Mouse (Mus musculus) gastrocnemius, adult 18-20 months (tissue): ENCODE results near the gene Lrrc63. TPM values are rescaled to one million over a fixed set of nuclear protein-coding genes. Genes with fewer than 3 reads are reported as not detected.
"Not testable (repeated sequence)": the region's sequence is repeated elsewhere in the genome, so short reads cannot be mapped to it uniquely, and the experiment has no call there.

Source experiments
- DNase-seq: peaks from one replicate; pipeline ENCODE4 v3.0.0; 2021; ENCODE audit warnings: low spot score
- long read RNA-seq, 2 experiments: library from polyadenylated mRNA; stranded (forward); transcript quantifications; one replicate each; pipeline ENCODE4 v2.0.0; 2021
- total RNA-seq, 2 experiments: library from RNA; stranded (reverse); gene quantifications; 2 replicates each; pipeline ENCODE4 v1.2.3; 2021

The Lrrc63 gene
- not detected for total RNA-seq
- long read RNA-seq, experiment 1, result 0 reads
- long read RNA-seq, experiment 2, result 0 reads

- DNase-seq, result peak; percentile 20
Measured at GRCm38 (mm10) chr14:75130501-75131318, at the start of gene Lrrc63, which contains the start of gene Lcp1. Lrrc63 (minus strand) TSS chr14:75130881. Lcp1 (plus strand) TSS chr14:75131101.

GRCm38 (mm10) chr14:75179255-75179963 is 48.7 kb upstream of the Lrrc63 start:
- no peak for DNase-seq

DNA sequence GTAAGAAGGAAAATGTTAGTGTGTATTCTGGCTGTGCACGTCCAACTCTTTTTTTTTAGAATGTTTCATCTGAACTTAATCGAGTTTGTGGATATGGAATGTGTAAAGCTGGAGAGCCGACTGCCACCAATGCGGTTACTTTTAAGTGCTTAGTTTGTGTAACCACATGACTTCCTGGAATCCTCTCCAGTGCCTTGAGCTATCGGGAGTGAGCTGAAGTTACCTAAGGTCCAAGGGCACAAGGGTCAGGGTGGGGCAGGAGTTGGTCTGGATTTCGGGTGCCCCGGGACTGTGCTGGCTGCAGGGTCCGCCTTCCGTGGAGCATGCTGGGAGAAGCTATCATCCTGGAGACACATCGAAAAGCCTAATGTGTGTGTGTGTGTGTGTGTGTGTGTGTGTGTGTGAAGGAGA is 48.1 kb upstream of the Lrrc63 start:
- no peak for DNase-seq

DNA sequence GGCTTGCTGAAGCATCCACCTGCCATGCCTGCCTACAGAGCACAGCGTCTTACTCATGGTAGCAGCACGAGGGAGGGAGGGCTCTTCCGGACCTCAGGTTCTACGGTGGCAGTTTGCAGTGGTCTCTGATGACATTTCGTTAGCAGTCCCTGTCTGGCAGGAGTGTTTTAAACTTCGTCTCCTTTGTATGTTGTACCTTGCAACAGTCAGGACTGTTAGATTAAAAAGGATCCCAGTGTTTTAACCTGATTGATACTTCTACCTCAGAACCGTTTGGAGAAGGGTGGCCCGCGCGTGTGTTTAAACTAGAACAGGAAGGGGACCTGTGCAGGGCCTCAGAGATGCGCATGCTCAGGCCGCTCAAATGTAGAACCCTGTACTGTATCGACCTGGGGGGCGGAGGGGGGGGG is 47.7 kb upstream of the Lrrc63 start:
- DNase-seq, result no peak

DNA sequence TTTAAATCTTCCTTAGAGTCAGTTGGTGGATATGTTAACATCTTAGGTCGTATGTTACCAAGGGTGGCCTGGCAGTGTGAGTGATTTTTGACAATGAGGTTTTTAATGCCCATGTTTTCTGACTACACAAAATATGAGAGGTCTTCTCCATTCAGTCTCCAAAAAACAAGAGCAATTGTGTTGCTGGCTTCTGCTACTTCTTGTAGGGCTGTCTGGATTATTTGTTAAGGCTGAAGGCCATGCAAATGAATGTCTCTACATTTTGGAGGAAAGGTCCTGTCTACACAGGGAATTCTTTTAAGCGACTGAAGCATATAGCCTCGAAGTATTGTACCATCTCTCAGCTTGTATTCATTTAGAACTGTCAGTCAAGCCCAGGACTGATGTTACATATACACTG is 46.7 kb upstream of the Lrrc63 start:
- DNase-seq, result no peak

GRCm38 (mm10) chr14:75176425-75177045 is 45.9 kb upstream of the Lrrc63 start:
- no peak for DNase-seq

- DNase-seq, result no peak
Measured at GRCm38 (mm10) chr14:75175781-75176180, 45.1 kb upstream of the Lrrc63 start.

- no peak for DNase-seq
Measured at GRCm38 (mm10) chr14:75174731-75175555, 44.3 kb upstream of the Lrrc63 start.

DNA sequence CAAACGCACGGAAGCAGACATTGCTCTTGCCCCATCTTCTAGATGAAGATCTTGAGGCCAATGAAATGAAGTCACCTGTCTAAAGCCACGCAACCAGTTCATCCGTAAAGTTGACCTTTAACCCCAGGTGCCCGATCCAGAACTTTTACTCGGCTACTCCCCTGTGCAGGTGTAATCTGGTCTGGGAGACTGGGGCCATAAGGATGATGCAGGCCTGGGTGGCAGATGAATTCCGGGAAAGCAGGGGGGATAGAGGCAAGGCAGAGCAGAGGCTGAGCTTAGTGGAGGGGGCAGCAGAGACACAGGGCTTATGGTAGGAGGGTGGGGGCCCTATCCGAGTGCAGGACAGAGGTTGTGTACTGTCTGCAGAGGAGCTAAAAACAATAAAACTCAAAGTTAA is 43.6 kb upstream of the Lrrc63 start:
- no peak for DNase-seq

DNA sequence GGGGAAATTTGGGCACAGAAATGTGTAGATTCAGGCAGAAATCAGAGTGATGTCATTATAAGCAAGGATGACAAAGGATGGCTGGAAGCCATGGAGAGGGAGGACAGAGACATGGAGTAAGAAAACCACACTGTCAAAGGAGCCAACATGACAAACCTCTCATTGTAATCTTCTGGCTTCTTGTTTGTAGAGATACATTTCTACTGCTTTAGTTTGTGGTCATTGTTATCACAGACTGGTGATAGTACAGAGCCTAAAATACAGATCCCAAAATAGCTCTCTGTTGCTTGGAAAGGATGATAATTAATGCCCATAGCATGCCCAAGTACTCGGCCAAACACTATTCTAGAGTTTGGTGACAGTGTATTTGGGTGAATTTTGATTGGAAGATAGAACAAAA is 39.9 kb upstream of the Lrrc63 start:
- DNase-seq, result no peak

DNA sequence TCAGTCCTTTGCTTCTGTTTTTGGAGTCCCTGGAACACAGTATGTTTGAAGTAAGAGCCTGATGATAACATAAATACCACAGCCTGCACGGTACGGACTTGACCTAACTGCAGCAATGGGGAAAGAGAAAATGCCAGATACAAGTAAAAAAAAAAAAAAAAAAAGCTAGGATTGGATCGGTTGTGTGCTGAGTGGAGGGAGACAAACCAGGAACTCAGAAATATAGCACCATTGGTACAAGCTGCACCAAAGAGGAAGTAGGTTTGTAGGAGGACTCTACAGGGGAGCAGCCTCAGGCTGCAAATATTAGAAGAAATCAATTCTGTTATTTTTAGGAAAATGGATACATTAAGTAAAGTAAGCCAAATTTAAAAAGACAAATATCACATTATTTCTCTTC is 37.8 kb upstream of the Lrrc63 start:
- no peak for DNase-seq

- DNase-seq, result no peak
Measured at GRCm38 (mm10) chr14:75165574-75166131, 35.0 kb upstream of the Lrrc63 start.

- no peak for DNase-seq
Measured at GRCm38 (mm10) chr14:75164345-75164744, 33.7 kb upstream of the Lrrc63 start.

GRCm38 (mm10) chr14:75163866-75164265 is 33.2 kb upstream of the Lrrc63 start:
- DNase-seq, result no peak

DNA sequence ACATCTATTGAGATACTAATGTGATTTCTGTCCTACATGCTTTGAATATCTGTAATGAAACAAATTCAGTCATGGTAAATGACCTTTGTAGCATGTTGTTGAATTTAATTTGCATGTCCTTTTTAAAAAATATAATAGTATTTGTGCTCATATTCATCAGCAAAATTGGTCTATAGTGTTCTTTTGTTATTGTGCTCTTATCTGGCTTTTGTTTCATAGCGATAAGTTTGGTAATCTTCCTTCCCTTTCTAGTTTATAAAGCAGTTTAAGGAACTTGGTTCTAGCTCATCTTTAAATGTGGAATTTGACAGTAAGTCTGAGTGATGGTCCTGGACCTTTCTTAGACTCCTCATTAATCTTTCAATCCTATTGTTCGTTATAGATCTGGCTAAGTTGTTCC is 28.7 kb upstream of the Lrrc63 start:
- no peak for DNase-seq

GRCm38 (mm10) chr14:75154481-75154880 is 23.8 kb upstream of the Lrrc63 start:
- DNase-seq, result no peak

GRCm38 (mm10) chr14:75151146-75151545 is 20.5 kb upstream of the Lrrc63 start:
- DNase-seq, result no peak

DNA sequence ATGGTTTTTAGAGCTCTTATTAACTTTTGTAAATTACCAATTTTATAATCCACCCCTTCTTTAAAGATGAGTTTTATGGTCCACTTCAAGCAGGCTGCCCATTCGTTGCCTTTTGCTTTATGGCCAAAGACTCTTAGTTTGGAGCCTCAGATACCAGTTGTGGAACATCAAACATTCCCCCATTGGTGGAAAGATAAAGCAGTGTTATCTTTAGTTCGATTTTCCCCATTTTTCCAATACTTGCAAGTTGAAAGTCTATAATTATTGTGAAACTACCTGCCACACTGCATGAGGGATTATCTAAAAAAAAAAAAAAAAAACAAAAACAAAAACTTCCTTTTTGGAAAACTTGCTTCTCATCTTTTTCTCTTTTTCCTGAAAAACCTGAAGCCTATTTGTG is 20.0 kb upstream of the Lrrc63 start:
- DNase-seq, result no peak

GRCm38 (mm10) chr14:75148229-75148628 is 17.5 kb upstream of the Lrrc63 start:
- DNase-seq, result no peak

GRCm38 (mm10) chr14:75147706-75148105 is 17.0 kb upstream of the Lrrc63 start:
- not testable (repeated sequence) for DNase-seq

DNA sequence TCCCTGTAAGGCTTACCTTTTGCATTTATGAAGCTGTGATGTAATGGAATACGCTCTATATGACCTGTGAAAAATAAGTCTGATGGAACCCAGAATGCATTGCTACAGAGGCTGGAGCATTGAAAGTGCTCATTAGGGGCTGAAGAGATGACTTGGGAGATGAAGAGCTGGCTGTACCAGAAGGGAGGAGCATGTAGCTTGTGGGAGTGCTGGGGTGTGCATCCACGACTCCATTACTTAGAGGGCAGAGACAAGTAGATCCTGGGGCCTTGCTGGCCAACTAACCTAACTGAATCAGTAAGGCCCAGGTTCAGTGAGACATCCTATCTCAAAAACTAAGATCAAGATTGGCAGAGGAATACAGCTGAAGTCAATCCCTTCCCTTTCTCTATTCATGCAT is 8.5 kb upstream of the Lrrc63 start:
- no peak for DNase-seq
